Mouse (Mus musculus): Measurements from ENCODE around the gene Yars.

- TF ChIP-seq EP300 (IDR thresholded peaks at IDR 0.05; ENCODE audit: low read depth in 1 of 2, low read length in 2 of 2): no peak
- no peak for TF ChIP-seq POLR2A (IDR thresholded peaks at IDR 0.05; ENCODE audit: control insufficient read depth in 1 of 2, insufficient read depth in 1 of 2, low read depth in 1 of 2, low read length in 2 of 2, poor library complexity in 1 of 2)
- TF ChIP-seq RCOR1 (IDR thresholded peaks at IDR 0.05; ENCODE audit: low read depth, low read length): no peak
- no peak for TF ChIP-seq RAD21 (IDR thresholded peaks at IDR 0.05; ENCODE audit: low read depth, low read length)
- TF ChIP-seq ELF1 (IDR thresholded peaks at IDR 0.05; ENCODE audit: low read depth, low read length): no peak
- TF ChIP-seq USF1 (IDR thresholded peaks at IDR 0.05; ENCODE audit: low read depth, low read length): no peak
- TF ChIP-seq GABPA (IDR thresholded peaks at IDR 0.05; ENCODE audit: low read depth, low read length): no peak
- no peak for TF ChIP-seq SIN3A (IDR thresholded peaks at IDR 0.05; ENCODE audit: low read length)
- no peak for TF ChIP-seq ZKSCAN1 (IDR thresholded peaks at IDR 0.05; ENCODE audit: low read depth, low read length)
- TF ChIP-seq ZNF384 (IDR thresholded peaks at IDR 0.05; ENCODE audit: low read depth, low read length): no peak
- TF ChIP-seq POLR2AphosphoS5 (IDR thresholded peaks at IDR 0.05; ENCODE audit: borderline replicate concordance, low read depth, low read length): no peak
- TF ChIP-seq ZC3H11A (IDR thresholded peaks at IDR 0.05; ENCODE audit: low read depth, low read length): no peak
Measured at GRCm38 (mm10) chr4:129268698-129269097, 79.1 kb downstream of the Yars start.

Measured in MEL (cell line).